Mouse (Mus musculus): ENCODE data around the gene Pard3b.

GRCm38 (mm10) chr1:62041718-62042117 is 403.1 kb downstream of the Pard3b start:
- TF ChIP-seq CTCF (conservative IDR thresholded peaks at IDR 0.05; ENCODE audit: insufficient read depth, insufficient read length, low read depth, low read length), result no peak
- no peak for TF ChIP-seq POLR2A (IDR thresholded peaks at IDR 0.05; ENCODE audit: low read depth, low read length)

Measured in kidney, adult 2 months (tissue).